Mouse (Mus musculus) retina, embryonic 14.5 days (tissue): Measurements from ENCODE around the gene Sobp.

Experiments used
- DNase-seq: peaks from one replicate; pipeline ENCODE4 v3.0.0-alpha.2; 2015; ENCODE audit warnings: low spot score

The Sobp gene

GRCm38 (mm10) chr10:43034811-43035210 is 139.5 kb downstream of the Sobp start:
- no peak for DNase-seq

DNA sequence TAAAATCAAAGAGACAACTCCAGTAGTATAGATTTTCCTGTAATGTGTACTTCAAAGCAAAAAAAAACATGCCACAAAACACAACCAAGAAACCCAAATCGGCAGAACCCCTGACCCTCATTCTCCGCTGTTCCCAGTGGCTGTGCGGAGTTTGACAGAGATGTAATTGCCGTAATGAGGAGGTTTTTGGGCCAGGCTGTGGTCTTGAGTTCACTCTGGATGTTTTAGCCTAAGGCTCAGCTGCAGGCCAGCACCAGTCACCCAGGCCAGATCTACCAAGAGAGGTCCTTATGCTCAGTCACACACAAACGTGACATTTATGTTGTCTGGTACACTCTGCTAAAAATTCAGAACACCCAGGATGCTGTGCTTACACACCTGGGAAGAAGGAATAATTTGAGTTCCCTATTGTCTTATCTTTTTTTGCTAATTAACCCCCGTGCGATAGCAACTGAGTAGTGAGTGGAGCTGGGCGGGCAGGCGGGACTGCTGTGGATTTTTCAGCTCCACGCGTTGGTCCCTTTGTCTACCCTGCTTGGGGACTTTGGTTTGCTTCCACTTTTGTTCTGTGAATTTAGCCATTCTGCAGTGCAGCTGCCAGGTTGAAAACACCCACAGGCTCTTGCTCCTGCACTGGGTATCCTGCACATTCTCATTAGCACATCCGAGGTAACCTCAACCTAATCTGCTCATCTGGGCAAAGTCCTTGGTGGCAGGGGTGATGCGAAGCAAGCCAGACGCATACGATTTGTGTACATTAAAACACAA is 140.7 kb downstream of the Sobp start:
- DNase-seq, result peak; percentile 51

DNA sequence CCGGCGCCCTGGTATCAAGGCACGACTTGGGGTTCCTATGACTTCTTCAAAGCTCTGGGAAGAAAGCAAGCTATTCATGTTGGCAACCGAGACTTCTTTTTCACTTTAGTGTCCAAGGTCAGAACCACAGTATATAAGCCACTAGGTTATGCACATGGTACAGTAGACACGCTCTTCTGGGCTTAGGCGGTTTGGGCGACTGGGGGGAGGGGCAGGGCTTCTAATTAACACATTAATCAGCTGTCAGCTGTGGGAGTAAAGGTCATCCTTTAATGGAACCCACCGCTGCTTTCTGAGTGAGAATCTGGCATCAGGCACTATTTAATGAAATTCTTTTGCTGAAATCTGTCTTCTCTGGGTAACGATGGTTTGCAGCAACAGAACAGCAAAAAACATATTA is 147.3 kb downstream of the Sobp start:
- DNase-seq, result peak; percentile 48

- no peak for DNase-seq
Measured at GRCm38 (mm10) chr10:43023454-43024194, 150.7 kb downstream of the Sobp start.

GRCm38 (mm10) chr10:43022190-43022761 is 152.1 kb downstream of the Sobp start:
- peak; percentile 59 for DNase-seq

DNA sequence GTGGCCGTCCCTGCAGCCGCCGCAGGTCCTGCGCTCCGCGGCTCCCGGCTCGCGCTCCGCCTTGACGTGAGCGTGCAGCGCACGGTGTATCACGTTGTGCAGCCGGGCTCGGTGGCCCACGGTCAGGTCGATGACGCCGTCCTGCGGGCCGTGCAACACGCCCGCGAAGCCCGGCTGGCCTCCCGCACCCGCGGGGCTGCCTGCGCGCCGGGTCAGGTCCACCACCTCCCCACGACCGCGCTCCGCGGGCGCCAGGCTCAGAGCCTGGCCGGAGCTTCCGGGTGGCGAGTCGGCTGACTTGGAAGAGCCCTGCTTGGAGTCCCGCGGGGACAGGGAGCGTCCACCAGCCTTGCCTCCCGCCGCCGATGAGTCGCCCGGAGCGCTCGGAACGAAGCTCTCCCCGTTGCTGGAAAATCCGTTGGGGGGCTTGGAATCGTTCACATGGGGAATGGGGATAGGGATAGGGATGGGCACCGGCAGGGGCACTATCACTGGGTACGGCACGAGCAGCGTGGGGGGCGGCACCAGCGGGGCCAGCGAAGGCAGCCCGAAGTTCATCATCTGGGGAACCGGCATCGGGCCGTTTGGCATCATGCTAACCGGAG is 152.7 kb downstream of the Sobp start:
- DNase-seq, result peak; percentile 51

DNA sequence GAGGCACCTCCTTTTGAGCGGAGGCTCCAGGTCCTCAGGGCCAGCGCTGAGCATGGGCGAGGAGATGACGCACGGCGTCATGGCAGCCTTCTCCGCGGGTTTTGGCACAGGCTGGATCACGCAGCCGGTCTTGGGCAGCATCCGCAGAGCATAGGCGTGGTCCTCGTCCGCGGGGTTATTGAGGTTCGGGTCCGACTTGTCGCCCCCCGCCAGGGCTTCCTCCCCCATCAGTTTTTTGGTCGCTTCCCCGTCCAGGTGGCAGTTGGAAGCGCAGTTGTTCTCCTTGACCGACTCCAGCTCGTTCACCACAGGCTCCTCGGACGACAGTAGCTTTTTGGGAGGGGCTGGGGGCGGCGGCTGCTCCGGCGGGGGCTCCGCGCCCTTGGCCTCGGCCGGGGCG is 153.3 kb downstream of the Sobp start:
- DNase-seq, result no peak

DNA sequence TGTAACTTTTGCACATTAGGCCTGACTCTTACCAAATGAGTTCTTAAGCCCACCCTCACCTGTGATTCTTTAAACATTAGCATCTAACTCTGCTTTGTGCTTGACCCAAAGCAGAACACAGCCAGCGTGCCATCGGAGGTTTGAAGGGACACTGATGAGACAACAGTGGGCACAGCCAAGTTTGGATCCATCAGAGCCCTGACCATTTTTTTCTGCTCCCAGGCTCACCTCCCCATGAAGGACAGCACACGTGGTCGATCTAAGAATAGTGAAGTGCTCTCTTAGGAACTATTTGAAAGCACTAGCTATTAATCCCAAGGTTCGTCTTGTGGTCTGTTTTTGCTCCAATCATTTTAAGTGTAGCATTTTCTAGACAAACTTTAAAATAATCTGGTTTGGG is 159.5 kb downstream of the Sobp start:
- no peak for DNase-seq

DNA sequence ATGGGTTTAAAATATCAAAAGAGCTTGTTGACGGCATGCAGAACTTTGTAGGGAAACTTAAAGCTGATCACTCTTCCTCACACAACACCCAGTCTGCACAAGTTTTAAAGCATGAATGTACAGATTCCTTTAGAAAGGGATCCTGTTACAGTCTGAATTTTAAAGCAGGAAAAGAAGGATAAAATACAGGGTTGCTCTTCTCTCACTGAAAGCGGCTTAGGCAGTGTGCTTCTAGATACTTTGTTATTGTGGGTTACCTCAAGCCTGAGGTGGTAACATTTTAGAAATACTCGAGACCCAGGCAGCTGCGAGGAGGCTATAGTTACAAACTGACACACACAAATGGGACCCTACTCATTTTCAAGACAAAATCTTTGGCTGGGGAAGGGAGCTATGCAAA is 160.0 kb downstream of the Sobp start:
- DNase-seq, result no peak

- DNase-seq, result no peak
Measured at GRCm38 (mm10) chr10:43008116-43008515, 166.2 kb downstream of the Sobp start.

DNA sequence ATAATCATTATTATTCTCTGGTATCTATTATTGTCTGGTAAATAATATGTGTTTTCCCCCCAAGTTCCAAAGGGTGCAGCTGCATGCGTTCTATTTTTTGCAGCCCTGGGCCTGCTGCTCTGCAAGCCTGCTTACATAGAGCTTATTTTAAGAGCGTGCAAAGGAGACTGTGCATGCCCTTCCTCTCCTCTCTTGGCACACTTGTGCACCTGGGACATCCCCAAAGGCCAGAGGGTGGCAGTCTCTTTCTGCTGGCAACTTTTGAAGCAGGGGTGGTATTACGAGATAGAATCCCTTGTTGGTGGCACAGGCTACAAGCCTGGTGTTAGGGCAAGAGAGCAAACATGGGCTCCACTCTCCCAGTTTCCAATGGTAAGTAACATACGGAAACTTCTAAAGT is 167.8 kb downstream of the Sobp start:
- no peak for DNase-seq

GRCm38 (mm10) chr10:43005677-43006076 is 168.7 kb downstream of the Sobp start:
- no peak for DNase-seq

GRCm38 (mm10) chr10:43005031-43005430 is 169.3 kb downstream of the Sobp start:
- DNase-seq, result no peak

DNA sequence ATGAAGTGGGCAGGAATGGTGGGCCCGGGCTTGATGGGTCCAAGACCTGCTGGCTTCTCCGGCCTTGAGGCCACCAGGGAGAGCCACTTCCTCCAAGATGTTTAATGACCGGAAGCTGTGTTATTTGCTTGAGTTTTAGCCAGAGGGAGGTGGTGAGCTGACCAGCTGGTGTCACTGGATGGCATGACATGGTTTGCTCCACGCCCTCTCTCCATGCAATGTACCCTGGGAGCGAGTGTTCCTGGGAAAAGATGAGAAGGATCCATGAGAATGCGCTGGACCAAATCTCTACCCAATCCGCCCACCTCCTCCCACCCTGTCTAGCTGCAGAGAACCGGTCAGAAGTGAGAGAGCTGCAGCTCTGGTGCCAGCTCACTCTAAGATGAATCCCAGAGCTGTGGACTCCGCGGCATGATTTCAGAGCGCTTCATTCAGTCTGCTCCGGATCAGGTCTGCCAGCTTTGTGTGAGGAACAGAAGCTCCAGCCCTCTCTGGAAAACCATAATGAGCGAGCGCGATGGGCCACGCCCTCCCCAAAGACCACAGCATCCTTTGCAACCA is 170.1 kb downstream of the Sobp start:
- no peak for DNase-seq

DNA sequence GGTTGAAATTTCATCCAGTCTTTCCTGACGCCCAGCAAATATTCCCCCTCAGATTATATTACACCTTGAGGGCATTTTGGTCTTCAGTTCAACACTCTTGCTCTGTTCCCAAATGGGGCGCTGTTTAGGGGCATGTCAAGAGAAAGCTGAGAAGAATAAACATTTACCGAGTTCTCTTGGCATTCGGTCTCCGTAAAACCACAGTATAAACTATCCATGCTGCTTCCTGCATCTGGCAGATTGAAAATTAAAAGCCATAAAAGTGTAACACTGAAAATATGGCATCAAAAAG is 170.9 kb downstream of the Sobp start:
- DNase-seq, result no peak

GRCm38 (mm10) chr10:43002721-43003465 is 171.4 kb downstream of the Sobp start:
- DNase-seq, result no peak

GRCm38 (mm10) chr10:43002066-43002678 is 172.2 kb downstream of the Sobp start:
- no peak for DNase-seq

DNA sequence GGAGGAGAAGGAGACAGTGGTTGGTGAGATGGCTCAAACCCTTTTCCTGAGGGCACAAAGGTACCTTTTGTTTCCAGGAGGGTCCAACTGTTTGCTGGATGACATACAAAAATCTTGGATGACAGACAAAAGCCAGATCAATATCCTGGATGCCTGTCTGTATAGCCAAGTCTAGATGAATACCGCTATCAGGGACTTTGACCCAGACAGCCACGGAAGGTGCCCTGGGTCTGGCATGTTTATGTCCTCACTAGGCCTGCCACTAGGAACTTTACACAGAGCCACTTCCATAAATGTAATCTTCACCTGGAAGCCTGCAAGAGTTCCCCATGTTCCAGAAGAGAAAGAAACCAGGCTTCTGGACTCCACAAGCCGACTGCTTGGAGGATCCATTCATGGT is 172.9 kb downstream of the Sobp start:
- no peak for DNase-seq

GRCm38 (mm10) chr10:42999324-42999723 is 175.0 kb downstream of the Sobp start:
- DNase-seq, result no peak

DNA sequence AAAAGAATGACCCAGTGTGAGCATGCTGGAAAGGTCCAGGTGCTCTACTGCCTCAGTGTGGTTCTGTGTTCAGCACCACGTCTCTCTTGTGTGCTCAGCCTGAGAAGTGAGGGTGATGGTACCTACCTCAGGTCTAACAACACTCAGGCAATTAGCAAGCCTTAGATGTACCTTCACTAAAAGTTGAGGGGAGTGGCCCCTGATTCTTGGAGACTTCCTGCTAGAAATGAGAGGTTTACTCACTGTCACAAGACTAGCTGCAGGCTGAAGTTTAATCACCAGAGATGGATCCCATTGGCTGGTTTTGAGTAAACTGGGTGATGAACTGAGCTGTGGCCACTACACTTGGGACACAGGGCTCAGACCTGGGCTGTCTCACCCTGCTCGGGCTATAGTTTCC is 177.1 kb downstream of the Sobp start:
- DNase-seq, result no peak

DNA sequence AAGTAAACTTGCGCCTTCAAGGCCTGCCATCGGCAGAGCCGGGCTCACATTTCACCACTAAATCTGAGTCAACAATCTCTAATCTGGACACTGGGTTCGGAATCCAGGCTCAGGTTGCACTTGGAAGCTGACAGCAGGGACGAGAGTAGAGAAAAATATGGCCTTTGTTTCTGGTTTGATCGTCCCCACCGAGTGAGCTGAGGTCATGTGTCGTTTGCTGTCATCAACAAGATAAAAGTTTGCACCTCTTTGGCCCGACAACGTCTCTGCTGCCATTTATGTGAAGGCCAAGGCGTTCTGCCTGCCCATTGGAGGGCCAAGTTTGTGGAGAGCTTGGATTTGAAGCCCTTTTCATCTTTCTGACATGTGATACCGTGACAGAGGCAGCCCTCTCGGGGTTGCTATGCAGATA is 178.8 kb downstream of the Sobp start:
- no peak for DNase-seq
